Mouse (Mus musculus) stomach, embryonic 15.5 days (tissue): Measurements from ENCODE around the gene Oxld1. TPM values are rescaled to one million over a fixed set of nuclear protein-coding genes. Genes with fewer than 3 reads are reported as not detected.
"Not testable (repeated sequence)": the region's sequence is repeated elsewhere in the genome, so short reads cannot be mapped to it uniquely, and the experiment has no call there.

Experiments
- ATAC-seq: fragments of 200-750 bp; cut with Nextera tagmentation; 2 replicates; pipeline ENCODE4 v1.8.0; 2017; ENCODE audit warnings: low read depth, moderate number of reproducible peaks, moderate TSS enrichment; ENCODE audit not compliant: insufficient read depth, low FRiP score
- H3K27ac ChIP-seq: fragments of 300-500 bp; sonication (generic); 2 replicates; pipeline ENCODE4 v1.5.1; 2015; ENCODE audit warnings: mild to moderate bottlenecking, inconsistent platforms
- H3K27me3 ChIP-seq: fragments of 300-500 bp; sonication (generic); replicated peaks from 2 replicates; pipeline ENCODE4 v1.6.1; 2015; ENCODE audit warnings: inconsistent platforms
- H3K36me3 ChIP-seq: fragments of 300-500 bp; sonication (generic); 2 replicates; pipeline ENCODE4 v1.6.1; 2015; ENCODE audit warnings: inconsistent platforms
- H3K4me1 ChIP-seq: fragments of 300-500 bp; sonication (generic); 2 replicates; pipeline ENCODE4 v1.6.1; 2015; ENCODE audit warnings: inconsistent platforms
- H3K4me2 ChIP-seq: fragments of 300-500 bp; sonication (generic); 2 replicates; pipeline ENCODE4 v1.6.1; 2015; ENCODE audit warnings: mild to moderate bottlenecking, inconsistent platforms
- H3K4me3 ChIP-seq: fragments of 300-500 bp; sonication (generic); replicated peaks from 2 replicates; pipeline ENCODE4 v1.5.1; 2015; ENCODE audit warnings: inconsistent platforms
- H3K9ac ChIP-seq: fragments of 300-500 bp; sonication (generic); 2 replicates; pipeline ENCODE4 v1.6.1; 2015; ENCODE audit warnings: inconsistent platforms
- H3K9me3 ChIP-seq: fragments of 300-500 bp; sonication (generic); 2 replicates; pipeline ENCODE4 v1.6.1; 2016; ENCODE audit warnings: inconsistent platforms
- WGBS: fragments of 180-500 bp; shearing (Covaris S2); methylation state at CpG from one replicate; pipeline ENCODE4 v1.1.7; 2015; 5-methylcytosine and 5-hydroxymethylcytosine counted together
- polyA plus RNA-seq: library from polyadenylated mRNA; unstranded; fragments of >200 nt; fragmentation: Nextera tagmentation; extraction: Ambion mirVana; gene quantifications from 2 replicates; pipeline ENCODE4 v1.2.1, GENCODE M21; 2015

Oxld1 gene
- polyA plus RNA-seq, 1 experiment from 2014 or later: 15.7 TPM

DNA sequence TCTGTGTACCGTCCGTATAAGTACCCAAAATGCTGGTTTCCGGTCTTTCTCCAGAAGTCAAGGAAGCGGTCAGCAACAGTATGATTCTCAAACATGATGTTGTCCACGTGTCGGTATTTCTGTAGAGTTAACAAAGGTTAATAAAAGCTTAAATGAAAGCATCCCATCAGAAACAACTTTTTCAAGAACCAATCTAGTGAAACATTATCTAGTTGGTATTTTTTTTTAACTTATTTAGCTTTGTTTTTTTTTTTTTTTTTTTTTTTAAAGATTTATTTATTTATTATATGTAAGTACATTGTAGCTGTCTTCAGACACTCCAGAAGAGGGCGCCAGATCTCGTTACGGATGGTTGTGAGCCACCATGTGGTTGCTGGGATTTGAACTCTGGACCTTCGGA lies 44.2 kb downstream of the Oxld1 start:
- peaks cover 66% of the 10 kb centered on the region for H3K36me3 ChIP-seq
- WGBS: 96% methylated on average over 8 of the region's 10 CpGs

More for the DNA sequence above, 44.2 kb downstream of the Oxld1 start:
- H3K4me3 ChIP-seq, H3K27ac ChIP-seq, H3K4me2 ChIP-seq, H3K4me1 ChIP-seq, H3K27me3 ChIP-seq, H3K9me3 ChIP-seq, H3K9ac ChIP-seq, ATAC-seq: not testable (repeated sequence)

Other genes starting within 250 kb of the Oxld1 start
- gene Bahcc1, start 225.1 kb downstream of the Oxld1 start, polyA plus RNA-seq: 7.2 and 7.9 TPM in 2 replicates
- 2,501 and 2,557 TPM in 2 replicates for gene Actg1, start 109.5 kb downstream of the Oxld1 start, polyA plus RNA-seq
- gene Fscn2, start 96.5 kb downstream of the Oxld1 start, polyA plus RNA-seq: 0.49 and 0.85 TPM in 2 replicates
- 31.5 and 33.0 TPM in 2 replicates for gene Faap100, start 79.3 kb downstream of the Oxld1 start, polyA plus RNA-seq
- 28.1 and 29.8 TPM in 2 replicates for gene Nploc4, start 20.4 kb downstream of the Oxld1 start, polyA plus RNA-seq
- not detected in 2 replicates for gene Tspan10, start 15.4 kb downstream of the Oxld1 start, polyA plus RNA-seq
- 0.26 TPM in 1 of 2 replicates, not detected in the other for gene Pde6g, start 4.6 kb downstream of the Oxld1 start, polyA plus RNA-seq
- gene Ccdc137, start within 50 bp of the Oxld1 start, polyA plus RNA-seq: 30.5 and 32.2 TPM in 2 replicates
- gene Arl16, start 9.5 kb upstream of the Oxld1 start, polyA plus RNA-seq: 40.0 and 42.7 TPM in 2 replicates
- 157 and 168 TPM in 2 replicates for gene Mrpl12, start 26.5 kb upstream of the Oxld1 start, polyA plus RNA-seq
- 70.7 and 71.4 TPM in 2 replicates for gene Slc25a10, start 33.8 kb upstream of the Oxld1 start, polyA plus RNA-seq
- 1.7 and 2.4 TPM in 2 replicates for gene Gcgr, start 72.6 kb upstream of the Oxld1 start, polyA plus RNA-seq
- gene Mcrip1, start 91.7 kb upstream of the Oxld1 start, polyA plus RNA-seq: 167 TPM in 2 replicates
- gene Ppp1r27, start 93.1 kb upstream of the Oxld1 start, polyA plus RNA-seq: 0.59 TPM in 1 of 2 replicates, not detected in the other
- gene P4hb, start 115.2 kb upstream of the Oxld1 start, polyA plus RNA-seq: 954 and 1,026 TPM in 2 replicates
- 537 and 556 TPM in 2 replicates for gene Arhgdia, start 123.6 kb upstream of the Oxld1 start, polyA plus RNA-seq
- 420 and 451 TPM in 2 replicates for gene Alyref, start 140.3 kb upstream of the Oxld1 start, polyA plus RNA-seq
- gene Anapc11, start 140.4 kb upstream of the Oxld1 start, polyA plus RNA-seq: 196 and 200 TPM in 2 replicates
- 9.8 and 12.1 TPM in 2 replicates for gene Npb, start 150.4 kb upstream of the Oxld1 start, polyA plus RNA-seq
- gene Pcyt2, start 159.9 kb upstream of the Oxld1 start, polyA plus RNA-seq: 183 and 188 TPM in 2 replicates
- 38.1 and 39.0 TPM in 2 replicates for gene Sirt7, start 167.2 kb upstream of the Oxld1 start, polyA plus RNA-seq
- 29.3 and 31.9 TPM in 2 replicates for gene Mafg, start 175.5 kb upstream of the Oxld1 start, polyA plus RNA-seq
- gene Pycr1, start 185.7 kb upstream of the Oxld1 start, polyA plus RNA-seq: 32.5 and 32.7 TPM in 2 replicates
- 0.28 and 0.44 TPM in 2 replicates for gene Myadml2, start 190.1 kb upstream of the Oxld1 start, polyA plus RNA-seq
- 3.9 and 4.9 TPM in 2 replicates for gene Notum, start 203.1 kb upstream of the Oxld1 start, polyA plus RNA-seq
- gene Aspscr1, start 214.9 kb upstream of the Oxld1 start, polyA plus RNA-seq: 105 and 113 TPM in 2 replicates